Mouse (Mus musculus) cerebellum, postnatal 36 days (tissue): ENCODE results near the gene Ttyh3.

ENCODE experiments used
- DNase-seq, 2 experiments: peaks; one replicate each; pipeline ENCODE4 v3.0.0; 2021 to 2022; ENCODE audit warnings: mixed read lengths in 2 of 2

The Ttyh3 gene

DNA sequence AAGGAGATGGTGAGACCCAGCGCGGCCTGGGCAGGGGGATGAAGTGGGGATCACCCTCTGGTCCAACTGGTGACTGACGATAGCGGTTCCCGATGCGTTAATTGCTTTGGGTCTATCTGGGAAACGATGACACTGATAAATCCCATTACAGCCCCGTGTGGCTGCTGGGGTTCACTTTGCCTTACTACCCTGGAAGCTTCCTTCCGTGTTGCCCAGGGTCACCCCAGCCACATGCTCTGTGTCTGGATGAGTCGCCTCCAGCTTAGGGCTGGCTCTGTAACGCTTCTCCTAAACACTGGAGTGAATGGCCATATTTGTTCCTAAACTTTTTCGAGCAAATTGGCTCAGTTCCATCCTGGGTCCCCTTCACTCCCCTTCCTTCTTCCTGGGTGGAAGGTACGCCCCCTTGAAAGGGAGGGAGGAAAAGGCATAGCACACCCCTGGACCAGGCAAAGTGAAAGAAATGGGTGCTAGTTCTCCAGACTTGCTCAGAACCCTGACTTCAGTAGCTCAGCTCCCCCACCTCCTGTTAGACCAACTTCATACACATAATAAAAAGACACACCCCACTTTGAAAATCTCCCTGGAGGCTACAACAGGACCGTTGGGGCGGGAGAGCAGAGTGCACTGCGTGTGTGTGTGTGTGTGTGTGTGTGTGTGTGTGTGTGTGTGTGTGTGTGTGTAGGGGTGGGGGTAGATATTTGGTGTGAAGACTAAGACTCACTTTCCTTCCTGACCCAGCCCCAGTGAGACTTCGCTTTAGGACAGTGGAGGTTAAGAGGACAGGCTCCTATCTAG lies 40.8 kb downstream of the Ttyh3 start:
- DNase-seq = no peak

DNA sequence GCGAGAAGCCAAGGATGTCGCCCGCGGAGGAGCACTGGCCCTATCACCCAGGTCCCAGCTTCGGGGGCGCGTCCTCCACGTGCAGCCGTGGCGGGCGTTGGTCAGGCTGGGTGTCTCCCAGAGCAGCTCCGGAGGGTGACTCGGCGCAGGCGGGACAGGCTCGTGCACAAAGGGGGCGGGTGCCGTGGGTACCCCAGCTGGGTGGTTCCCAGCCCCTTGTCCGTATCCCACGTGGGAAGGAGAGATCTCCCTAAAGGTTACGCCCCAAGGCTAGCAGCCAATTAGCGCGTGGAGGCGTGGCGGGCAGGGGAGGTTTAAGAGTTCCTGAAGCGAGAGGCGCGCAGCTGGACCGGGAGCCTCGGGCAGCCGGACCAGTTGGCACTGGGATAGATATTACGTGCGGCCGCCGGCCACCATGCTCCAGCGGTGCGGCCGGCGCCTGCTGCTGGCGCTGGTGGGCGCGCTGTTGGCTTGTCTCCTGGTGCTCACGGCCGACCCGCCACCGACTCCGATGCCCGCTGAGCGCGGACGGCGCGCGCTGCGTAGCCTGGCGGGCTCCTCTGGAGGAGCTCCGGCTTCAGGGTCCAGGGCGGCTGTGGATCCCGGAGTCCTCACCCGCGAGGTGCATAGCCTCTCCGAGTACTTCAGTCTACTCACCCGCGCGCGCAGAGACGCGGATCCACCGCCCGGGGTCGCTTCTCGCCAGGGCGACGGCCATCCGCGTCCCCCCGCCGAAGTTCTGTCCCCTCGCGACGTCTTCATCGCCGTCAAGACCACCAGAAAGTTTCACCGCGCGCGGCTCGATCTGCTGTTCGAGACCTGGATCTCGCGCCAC lies 41.6 kb downstream of the Ttyh3 start, which contains the start of gene Lfng:
TSS of gene Lfng (plus strand) at position 320 of the 835 bp plus-strand sequence.
- DNase-seq = peak; percentile 30 to 37

DNA sequence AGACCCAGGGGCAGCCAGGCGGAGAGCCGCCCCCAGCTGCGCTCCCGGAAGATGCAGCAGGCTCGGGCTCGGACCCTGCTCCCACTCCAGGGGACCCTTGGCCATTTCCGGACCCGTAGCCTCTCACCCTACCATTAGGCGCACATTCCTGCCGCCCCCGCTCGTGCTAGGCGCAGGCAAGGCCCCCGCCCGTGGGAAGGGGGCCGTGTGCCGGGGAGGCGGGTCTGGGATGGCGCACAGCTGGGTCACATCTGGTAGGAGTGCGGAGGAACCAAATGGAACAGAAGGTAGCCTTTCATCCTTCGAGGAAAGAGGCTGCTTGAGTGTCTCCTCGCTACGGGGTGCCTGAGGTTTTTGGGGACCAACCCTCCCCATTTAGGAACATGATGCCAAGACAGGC lies 42.4 kb downstream of the Ttyh3 start:
- no peak for DNase-seq

DNA sequence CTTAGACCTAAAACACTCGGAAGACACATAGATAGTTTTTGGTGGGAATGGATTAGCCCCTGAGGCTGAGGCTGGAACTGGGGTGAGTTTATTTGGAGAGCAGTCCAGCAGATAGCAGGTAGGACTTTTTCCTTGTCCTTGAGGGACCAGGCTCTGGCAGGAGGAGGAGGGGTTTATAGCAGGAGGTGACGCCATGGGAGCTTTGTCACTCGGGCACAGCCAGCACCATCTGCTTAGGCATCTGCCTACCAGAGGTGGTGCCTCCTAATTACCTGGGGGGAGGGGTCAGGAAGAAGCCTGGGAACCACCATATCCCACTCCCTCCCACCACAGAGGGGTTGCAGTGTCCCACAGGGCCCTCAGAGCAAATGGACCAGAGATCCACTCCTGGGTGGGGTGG lies 43.6 kb downstream of the Ttyh3 start:
- no peak for DNase-seq

DNA sequence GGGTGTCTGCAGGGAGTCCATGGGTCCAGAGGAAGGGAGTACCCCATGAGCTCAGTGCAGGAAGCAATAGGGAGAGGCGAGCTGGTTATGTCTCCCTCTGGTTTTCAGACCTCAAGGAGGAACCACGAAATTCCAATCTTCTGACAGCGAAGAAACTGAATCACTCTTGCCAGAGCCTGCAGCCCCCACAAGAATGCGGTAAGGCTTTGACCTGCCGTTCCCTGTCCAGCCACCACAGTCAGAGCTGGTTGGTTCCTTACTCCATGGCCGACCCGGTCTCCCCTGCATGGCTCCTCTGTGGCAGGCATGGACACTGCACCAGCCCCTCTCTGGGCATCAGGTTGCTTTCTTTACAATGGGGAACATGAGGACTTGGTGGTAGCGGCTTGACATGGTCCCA lies 44.4 kb downstream of the Ttyh3 start:
- DNase-seq = no peak

DNA sequence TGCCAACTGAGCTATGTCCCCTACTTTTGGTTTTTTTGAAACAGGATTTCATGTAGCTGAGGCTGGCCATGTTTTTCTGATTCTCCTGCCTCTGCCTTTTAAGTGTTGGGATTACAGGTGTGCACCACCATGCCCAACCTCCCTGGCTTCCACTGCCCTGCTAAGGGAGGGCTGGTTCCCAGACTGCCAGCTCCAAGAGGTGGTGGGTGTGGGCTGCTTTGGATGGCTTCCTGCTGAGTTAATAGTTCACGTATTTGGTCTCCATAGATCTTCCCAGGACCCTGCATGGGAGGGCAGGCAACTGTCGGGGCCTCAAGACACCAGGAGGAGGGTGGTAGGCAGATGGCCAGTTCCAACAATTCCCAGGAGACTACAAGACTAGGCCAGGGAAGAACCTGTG lies 46.3 kb downstream of the Ttyh3 start:
- no peak for DNase-seq

DNA sequence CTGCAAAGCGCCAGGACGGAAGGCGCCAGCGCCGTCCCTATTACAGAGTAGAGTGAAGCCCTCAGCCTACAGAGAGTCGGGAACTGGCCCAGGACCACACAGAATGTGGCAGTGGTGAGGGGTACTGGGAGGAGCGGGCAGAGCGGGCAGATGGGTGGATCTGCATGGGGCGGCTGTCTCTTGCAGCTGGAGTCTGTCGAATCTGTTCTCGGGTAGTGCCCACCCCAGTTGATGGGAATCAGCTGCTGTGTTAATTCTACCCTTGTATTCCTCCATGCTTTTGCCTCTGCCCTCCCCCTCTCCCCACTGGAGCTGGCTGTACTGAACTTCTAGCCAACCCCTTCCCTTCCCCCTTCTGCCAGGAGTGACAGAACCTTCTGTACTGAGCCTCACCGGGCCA lies 47.1 kb downstream of the Ttyh3 start:
- no peak for DNase-seq

DNA sequence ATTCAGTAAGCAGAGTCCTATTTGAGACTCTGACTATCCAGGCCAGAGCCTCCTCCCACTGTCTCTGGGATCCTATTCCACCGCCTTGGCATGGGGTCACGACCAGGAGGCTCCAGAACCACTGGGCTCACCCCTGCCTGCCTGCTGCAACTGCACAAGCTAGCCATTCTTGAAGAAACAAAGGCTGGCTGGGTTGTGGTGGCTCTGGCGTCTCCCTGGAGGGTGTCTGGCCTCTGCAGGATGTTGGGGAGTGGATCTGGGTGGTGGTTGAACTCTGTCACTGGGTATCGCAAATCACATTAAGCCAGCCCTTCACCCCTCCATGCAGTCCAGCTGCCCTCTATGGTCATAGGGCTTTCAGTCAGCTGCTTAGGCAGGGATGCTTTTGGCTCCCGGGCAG lies 48.9 kb downstream of the Ttyh3 start:
- no peak for DNase-seq

DNA sequence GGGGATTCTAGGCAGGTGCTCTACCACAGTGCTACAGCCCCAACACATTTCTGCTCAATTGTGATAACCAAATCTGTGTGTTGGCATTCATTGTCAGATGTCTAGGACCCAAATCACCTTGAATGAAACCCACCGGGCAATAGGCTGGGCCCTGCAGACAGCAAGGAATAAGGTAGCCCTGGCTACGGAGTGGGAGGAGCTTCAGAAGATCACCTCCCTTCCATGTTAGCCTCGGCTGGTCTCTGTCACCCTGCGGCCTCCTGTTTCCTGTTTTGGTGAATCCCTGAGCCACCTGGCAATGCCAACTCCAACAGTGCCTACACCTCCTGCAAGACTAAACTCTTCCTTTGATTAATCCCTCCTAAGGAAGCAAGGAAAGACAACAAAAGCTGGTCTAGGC lies 51.0 kb downstream of the Ttyh3 start:
- no peak for DNase-seq

DNA sequence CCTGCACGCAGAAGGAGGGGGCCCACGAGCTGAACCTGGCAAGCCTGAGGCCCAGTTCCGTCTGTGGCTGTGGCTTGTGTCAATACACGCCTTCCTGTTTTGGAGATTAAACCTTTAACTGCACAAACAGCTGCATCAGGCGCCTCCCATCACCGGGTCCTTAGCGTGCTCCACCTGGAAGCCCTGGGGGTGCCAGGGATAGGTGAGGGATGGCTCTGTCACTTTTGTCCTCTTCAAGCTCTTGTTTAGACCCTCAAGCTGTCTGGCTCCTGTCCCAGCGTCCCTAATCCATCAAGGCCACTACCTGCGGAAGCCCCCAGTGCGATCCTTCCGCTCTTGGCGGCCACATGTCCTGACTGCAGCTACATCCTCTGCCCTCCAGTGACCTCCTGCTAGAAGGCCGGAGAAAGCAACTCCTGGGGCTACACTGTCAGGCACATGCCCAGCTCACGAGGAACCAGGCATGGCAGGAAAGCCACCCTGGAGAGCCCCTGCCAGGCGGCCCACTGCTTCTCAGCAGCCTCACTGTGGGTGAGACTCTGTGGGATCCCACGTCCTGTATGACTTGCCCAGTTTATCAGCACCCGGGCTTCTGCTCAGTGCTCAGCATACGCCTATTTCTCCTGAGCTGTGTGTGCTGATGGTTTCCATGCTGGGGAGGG lies 51.8 kb downstream of the Ttyh3 start:
- DNase-seq = no peak

DNA sequence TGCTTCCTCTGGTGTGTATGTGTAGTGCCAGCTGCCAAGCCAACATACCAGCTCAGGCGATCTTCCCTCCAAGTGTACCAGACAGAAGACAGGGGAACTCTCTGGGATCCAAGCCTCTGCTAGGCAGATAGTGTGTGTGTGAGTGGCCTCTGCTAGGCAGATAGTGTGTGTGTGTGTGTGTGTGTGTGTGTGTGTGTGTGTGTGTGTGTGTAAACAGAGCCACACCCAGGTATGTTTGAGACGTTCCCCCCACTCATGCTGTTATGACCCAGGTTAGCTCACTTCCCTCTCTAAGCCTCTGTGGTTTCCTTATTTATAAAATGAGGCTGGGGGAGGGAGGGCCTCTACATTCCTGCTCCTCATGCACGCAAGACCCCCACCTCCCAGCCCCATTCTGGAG lies 52.4 kb downstream of the Ttyh3 start:
- no peak for DNase-seq

DNA sequence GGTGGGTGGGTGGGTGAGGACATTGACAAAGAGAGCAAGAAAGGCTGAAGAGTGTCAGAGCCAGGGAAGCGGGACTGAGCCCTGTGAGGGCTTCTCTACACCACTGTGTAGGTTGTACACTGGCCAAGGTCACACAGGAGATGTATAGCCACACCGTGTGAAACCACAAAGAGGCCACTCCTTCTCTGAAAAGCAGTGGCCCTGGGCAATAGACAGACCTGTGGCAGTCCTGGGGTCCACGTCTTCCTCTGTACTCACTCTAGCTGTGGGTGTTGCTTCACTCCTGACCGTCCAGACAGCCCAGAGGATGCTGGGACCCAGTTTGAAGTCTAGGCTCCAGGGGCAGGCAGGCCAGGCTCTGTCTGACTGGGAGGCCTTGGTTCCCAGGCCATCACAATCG lies 54.0 kb downstream of the Ttyh3 start:
- DNase-seq = no peak

DNA sequence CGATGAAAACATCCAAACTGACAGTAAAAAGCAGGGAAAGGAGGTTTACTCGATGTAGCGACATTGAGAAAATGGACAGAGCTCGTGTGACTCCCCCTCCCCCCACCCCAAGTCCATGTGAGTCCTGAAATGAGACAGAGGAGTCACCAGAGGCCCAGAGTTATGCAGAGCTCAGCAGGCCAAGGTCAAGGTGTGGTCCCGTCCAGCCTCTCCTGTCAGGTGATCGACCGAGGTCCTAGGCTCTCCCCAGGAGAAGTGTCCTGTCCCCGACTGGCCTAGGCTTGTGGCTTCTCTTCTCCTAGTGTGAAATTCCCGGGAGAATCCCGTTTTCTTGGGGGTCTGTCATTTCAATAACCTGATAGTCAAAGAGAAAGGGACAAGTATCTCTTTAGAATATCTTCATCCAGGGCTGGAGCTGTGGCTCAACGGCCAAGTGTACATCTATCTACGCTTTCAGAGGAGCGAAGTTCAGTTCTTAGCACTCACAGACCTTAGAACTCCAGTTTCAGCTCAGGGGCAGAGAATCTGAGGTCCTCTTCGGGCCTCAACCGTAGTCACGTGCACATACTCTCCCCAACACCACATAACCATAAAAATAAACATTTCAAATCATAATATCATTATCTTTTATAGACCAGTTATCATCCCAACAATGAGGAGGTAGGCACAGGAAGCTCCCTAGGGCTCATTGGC lies 59.6 kb downstream of the Ttyh3 start:
- DNase-seq = no peak

DNA sequence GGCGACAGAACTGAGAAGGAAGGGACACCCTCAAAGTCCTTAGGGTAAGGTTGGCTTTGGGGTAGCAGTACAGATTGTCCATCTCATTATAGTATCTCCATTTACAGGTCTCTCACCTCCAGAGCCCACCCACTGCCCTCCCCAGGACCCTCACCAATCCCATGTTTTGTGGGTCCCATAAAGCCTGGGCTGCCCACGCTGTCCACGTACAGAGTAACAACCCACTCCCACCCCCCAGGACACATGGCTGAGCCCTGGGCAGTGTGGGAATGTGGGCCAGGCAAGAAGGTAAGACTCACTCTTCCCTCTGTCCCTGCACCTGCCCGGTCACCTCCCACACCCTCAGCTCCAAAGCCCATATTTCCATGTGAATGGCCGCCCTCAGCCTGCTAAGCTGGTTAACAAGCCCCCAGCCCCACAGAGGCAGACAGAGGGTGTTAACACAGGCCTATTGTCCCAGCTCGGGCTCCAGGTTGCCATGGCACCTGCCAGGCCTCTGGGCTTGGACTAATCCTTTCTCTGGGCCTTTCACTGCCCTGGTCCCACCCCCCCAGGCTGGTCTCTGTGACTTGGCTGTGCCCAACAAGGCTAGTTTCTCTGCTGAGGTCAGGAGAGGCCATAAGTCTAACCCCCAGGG lies 65.0 kb downstream of the Ttyh3 start:
- DNase-seq = no peak

DNA sequence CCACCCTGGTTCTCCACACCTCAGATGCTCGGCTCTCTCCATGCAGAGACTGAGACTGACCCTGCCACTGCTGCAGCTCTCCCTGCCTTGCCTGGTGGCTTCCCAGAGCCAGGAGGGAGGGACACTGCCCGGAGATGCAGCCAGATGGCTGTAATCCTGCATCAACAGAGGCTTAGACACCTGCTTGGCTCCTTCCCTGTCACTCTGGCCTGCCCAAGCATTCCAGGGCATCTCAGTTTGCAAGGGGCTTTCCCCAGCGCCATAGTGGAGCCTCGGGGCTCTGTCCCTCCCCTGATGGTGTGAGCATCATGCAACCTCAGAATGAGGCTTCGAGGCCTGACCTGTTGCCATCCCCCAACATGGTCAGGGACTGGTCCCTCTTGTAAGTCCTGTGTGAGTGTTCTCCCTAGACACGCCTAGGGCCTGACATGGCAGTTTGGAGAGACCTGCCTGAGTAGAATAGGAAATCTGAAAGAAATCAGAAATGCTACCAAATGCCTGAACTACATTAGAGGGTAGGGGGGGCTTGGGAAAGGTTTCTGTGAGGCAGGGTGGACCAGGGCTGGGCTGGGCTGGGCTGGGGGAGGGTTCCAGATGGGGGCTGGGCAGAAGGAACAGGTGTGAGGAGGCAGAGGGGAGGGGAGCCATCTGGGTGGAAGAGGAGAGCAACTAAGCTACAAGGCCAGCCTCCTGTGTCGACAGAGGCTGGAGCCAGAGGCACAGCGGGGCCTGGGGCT lies 65.7 kb downstream of the Ttyh3 start:
- no peak for DNase-seq

DNA sequence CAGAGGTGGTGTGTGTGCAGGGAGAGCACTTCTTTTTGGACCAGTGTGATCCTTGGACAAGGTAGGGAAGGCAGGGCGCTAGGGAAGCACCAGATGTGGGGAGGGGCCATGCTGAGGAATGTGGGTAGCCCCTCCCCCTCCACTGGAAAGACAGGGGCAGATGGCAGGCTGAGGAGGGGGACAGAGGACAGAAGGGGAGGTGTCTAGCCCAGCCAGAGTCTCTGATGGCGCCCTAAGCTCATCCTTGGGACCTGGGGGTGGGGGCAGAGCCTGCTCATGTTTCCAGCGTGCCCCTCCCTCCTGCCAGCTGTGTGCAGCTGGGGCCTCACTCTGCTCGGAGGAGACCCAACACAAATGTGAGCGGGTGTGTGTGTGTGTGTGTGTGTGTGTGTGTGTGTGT lies 67.3 kb downstream of the Ttyh3 start:
- no peak for DNase-seq

DNA sequence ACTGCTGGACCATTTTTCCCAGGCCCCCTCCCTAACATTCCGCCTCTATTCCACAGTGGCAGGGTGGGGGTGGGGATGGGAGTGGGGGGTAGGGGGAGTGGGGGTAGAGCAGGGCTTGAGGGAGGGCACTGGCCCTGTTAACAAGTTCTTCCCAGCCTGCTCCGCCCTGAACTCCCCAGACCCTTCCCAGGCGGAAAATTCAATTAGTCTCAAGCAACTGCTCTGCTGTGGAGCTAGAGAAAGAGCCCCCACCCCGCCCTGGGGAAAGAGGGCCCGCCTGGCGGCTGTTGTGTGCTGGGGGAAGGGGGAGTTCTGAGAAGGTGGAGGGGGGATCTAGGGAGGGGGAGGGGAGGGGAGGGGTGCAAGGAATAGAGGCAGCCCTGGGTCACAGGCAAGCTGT lies 69.1 kb downstream of the Ttyh3 start:
- no peak for DNase-seq

DNA sequence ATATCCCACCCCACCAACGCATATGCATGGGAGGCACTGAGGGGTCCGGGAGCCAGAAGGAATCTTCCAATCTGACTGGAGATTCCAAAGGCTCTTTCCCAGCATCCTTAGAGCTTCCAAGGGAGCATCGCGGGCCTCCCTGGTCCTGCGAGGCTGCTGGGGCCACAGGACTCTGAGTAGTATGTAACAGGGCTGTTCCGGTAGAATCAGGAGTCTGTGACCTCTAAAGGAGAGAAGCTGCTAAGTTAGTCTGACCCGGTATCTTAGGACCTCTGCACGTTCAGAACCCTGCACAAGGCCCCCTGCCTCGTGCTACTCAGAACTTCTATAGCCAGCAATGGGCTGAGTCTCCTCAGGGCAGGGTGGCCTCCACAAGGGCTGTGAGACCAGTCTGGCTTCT lies 69.6 kb downstream of the Ttyh3 start:
- DNase-seq = no peak

DNA sequence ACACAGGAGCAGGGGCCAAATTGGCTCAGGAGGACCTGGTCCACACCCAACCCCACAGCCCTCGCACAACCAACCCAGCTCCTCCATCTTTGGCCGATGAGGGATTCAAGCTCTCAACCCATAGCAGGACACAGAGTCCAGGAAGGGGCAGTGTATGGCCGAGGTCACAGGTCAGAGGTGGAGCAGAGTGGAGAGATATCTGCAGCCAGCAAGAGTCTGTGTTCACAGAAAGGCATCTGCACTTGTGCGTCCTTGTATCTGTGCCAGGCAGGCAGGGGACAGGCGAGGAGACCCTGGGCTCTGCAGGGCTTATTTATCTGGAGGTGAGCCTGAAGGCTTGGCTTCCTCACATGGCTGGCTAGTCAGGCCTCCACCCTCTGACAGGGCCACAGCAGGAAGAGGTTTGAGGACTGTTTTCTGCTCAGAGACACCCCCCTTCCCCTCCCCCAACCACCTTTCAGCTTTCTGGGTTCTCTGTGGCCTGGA lies 73.4 kb downstream of the Ttyh3 start:
- no peak for DNase-seq

DNA sequence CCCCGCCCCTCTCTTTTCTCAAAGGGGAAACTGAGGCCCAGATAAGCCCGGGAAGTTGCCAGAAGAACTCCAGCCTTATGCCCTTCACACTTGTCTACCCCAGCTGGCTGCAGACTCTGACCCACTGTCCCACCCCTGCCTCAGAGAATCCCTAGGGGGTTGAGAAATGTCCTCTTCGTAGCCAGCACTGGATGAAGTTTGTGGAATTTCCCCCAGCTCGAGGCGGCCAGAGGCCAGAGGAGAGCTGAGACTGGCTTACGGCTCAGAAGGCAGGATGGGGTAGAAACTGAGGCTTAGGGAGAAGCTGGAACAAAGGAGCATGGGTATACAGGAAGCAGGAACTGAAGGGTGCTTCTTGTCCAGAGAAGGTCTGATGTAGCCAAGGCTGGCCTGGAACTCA lies 76.2 kb downstream of the Ttyh3 start:
- DNase-seq = no peak

DNA sequence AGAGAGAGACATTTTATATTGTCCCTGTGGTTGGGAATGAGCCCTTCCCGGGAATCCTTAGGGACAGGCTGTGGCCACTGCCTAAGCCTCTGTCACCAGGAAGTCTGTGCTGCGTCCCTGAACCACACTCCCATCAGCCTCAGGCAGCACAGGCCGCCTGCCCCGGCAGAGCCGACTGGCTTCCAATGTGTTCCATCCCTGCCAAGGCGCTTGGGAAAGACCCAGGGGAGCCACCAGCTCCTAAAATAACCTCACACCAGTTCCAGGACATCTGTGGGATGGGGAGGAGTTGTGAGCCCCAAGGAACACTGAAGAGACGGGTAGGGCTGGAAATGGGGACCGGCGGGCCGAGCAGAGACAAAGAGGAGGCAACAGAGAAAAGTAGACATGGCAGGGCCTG lies 77.2 kb downstream of the Ttyh3 start:
- DNase-seq = no peak

DNA sequence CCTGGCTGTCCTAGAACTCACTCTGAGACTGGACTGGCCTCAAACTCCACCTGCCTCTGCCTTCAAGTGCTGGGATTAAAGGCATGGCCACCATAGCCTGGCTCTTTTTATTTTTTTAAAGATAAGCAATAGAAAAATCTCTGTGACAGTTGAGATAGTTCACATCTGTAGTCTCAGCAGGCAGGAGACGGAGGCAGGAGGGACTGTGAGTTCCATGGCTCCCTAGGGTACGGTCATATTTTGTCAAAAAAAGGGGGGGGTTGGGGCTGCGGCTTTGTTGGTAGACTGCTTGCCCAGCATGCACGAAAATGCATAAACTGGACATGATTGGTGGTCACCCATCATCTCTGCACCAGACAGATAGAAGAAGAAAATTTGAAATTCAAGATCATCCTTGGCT lies 77.6 kb downstream of the Ttyh3 start:
- DNase-seq = no peak
